Mouse (Mus musculus) megakaryocyte, embryonic 14.5 days (primary cell): ENCODE results near the gene Ndufv1.

Experiments used
- FLI1 ChIP-seq: IDR thresholded peaks from 2 replicates; pipeline ENCODE4 v1.6.1; 2012; ENCODE audit warnings: low read length, inconsistent platforms, mixed read lengths
- GATA1 ChIP-seq: IDR thresholded peaks from 3 replicates; pipeline ENCODE4 v1.6.1; 2012; ENCODE audit warnings: mixed read lengths, low read length, inconsistent platforms, borderline replicate concordance

DNA sequence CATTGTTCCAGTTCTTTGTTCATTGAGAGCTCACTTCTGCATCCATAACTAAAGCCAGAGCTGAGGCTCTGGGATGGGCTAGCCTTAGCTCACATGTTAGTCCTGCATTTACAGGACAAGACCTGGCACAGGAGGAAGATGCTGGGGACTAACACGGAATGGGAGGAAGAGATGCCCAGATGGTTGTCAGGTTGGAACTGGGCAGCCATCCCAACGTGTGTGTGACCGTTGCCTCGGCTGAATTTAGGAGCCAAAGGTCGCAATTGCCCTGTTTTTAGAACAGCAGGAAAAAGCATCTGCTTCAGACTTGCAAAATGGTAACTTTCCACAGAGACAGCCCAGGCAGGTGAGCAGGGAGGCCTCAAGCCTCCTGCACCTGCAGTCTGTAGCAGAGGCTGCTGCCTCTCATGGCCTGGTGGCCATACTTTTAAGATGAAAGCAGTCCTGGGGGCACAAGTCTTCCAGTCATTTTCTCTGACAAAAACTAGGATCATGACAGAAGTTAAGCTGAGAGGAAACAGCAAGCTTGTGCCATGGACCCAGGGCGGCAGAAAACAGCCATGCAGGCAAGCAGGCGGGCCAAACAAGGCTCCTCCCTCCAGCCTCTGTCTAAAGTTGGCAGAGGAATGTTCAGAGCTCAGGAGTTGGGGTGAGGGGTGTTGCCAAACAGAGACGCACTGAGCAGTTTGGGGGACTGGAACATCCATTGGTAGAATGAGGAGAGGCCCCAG lies 42.8 kb upstream of the Ndufv1 start:
- TF ChIP-seq GATA1 (no peak), FLI1 (no peak)
